Mouse (Mus musculus) thymus, adult 2 months (tissue): ENCODE measurements around the gene Apoa5. TPM values are rescaled to one million over a fixed set of nuclear protein-coding genes. Genes with fewer than 3 reads are reported as not detected.
"Not testable (repeated sequence)": the region's sequence is repeated elsewhere in the genome, so short reads cannot be mapped to it uniquely, and the experiment has no call there.

ENCODE experiments used
- DNase-seq: peaks from one replicate; pipeline ENCODE4 v3.0.0; 2021
- H3K27ac ChIP-seq: fragments of 200-500 bp; 2 replicates; pipeline ENCODE4 v1.5.1; 2012; ENCODE audit warnings: low read length, control low read depth; ENCODE audit not compliant: control insufficient read depth, insufficient read depth
- H3K27me3 ChIP-seq: fragments of 200-500 bp; 2 replicates; pipeline ENCODE4 v1.6.1; 2012; ENCODE audit warnings: mild to moderate bottlenecking, low read length, moderate library complexity, mixed read lengths; ENCODE audit not compliant: control insufficient read depth, insufficient read depth
- H3K36me3 ChIP-seq: fragments of 200-500 bp; 2 replicates; pipeline ENCODE4 v1.6.1; 2012; ENCODE audit warnings: mild to moderate bottlenecking, low read length, moderate library complexity; ENCODE audit not compliant: control insufficient read depth, insufficient read depth
- H3K4me1 ChIP-seq: fragments of 200-500 bp; replicated peaks from 2 replicates; pipeline ENCODE4 v1.6.1; 2012; ENCODE audit warnings: low read length; ENCODE audit not compliant: control insufficient read depth, insufficient read depth
- H3K4me3 ChIP-seq: fragments of 200-500 bp; 2 replicates; pipeline ENCODE4 v1.5.1; 2012; ENCODE audit warnings: mild to moderate bottlenecking, low read length, control low read depth, moderate library complexity; ENCODE audit not compliant: control insufficient read depth, insufficient read depth
- CTCF ChIP-seq: fragments of 200-500 bp; IDR thresholded peaks from 2 replicates; pipeline ENCODE4 v1.5.1; 2012; ENCODE audit warnings: mild to moderate bottlenecking, control low read depth, low read length, moderate library complexity, borderline replicate concordance; ENCODE audit not compliant: control insufficient read depth, poor library complexity, insufficient read depth; ENCODE audit errors: extremely low read depth
- POLR2A ChIP-seq: fragments of 200-500 bp; IDR thresholded peaks from 2 replicates; pipeline ENCODE4 v1.6.1; 2012; ENCODE audit warnings: mild to moderate bottlenecking, low read length, control low read depth, moderate library complexity; ENCODE audit not compliant: control insufficient read depth, poor library complexity, insufficient read depth; ENCODE audit errors: extremely low read depth
- WGBS: fragments of 180-500 bp; shearing (Covaris S2); methylation state at CpG from one replicate; pipeline ENCODE4 v1.1.7; 2018; 5-methylcytosine and 5-hydroxymethylcytosine counted together
- polyA plus RNA-seq: library from polyadenylated mRNA; depleted of rRNA; stranded (reverse); fragments of >200 nt; gene quantifications from 2 replicates; pipeline ENCODE4 v1.2.3, GENCODE M21; 2012; rRNA removed

The Apoa5 gene
- polyA plus RNA-seq, 1 experiment = 0.09 TPM

- 81% methylated on average over 11 of the region's 11 CpGs for WGBS
- Histone ChIP-seq H3K36me3 (no peaks in the 10 kb centered on the region), H3K4me1 (no peaks in the 10 kb centered on the region), H3K27ac (no peak overlapping the region), H3K4me3 (no peak overlapping the region), H3K27me3 (no peaks in the 10 kb centered on the region)
- TF ChIP-seq CTCF = no peak
- no peak for TF ChIP-seq POLR2A
- DNase-seq = no peak
These were observed 47.5 kb downstream of the Apoa5 start for GRCm38 (mm10) chr9:46315807-46316365.

GRCm38 (mm10) chr9:46316388-46316787 is 48.0 kb downstream of the Apoa5 start:
- no peaks in the 10 kb centered on the region for H3K27me3 ChIP-seq
- WGBS = 78% methylated on average over 5 of the region's 5 CpGs
- no peaks in the 10 kb centered on the region for H3K36me3 ChIP-seq

GRCm38 (mm10) chr9:46316909-46317308 is 48.5 kb downstream of the Apoa5 start:
- Histone ChIP-seq H3K36me3 (no peaks in the 10 kb centered on the region), H3K27me3 (no peaks in the 10 kb centered on the region)
- TF ChIP-seq CTCF (no peak), POLR2A (no peak)

More at GRCm38 (mm10) chr9:46316388-46316787, 48.0 kb downstream of the Apoa5 start:
- no peaks in the 10 kb centered on the region for H3K4me1 ChIP-seq
- DNase-seq = no peak
- no peak for TF ChIP-seq POLR2A
- no peak for TF ChIP-seq CTCF
- H3K27ac ChIP-seq = no peak overlapping the region
- no peak overlapping the region for H3K4me3 ChIP-seq

GRCm38 (mm10) chr9:46317957-46318356 is 49.5 kb downstream of the Apoa5 start:
- Histone ChIP-seq H3K27me3 (no peaks in the 10 kb centered on the region), H3K36me3 (no peaks in the 10 kb centered on the region), H3K4me3 (no peak overlapping the region), H3K4me1 (no peaks in the 10 kb centered on the region), H3K27ac (no peak overlapping the region)
- 96% methylated on average over 3 of the region's 3 CpGs for WGBS
- DNase-seq = peak; percentile 12
- no peak for TF ChIP-seq POLR2A
- TF ChIP-seq CTCF = 0 out of 2 replicates have a peak, but pooled peaks have one; percentile 35

More at GRCm38 (mm10) chr9:46316909-46317308, 48.5 kb downstream of the Apoa5 start:
- Histone ChIP-seq H3K4me1 (no peaks in the 10 kb centered on the region), H3K4me3 (no peak overlapping the region), H3K27ac (no peak overlapping the region)
- DNase-seq = no peak
- WGBS = 79% methylated on average over 8 of the region's 8 CpGs

GRCm38 (mm10) chr9:46319886-46320285 is 51.5 kb downstream of the Apoa5 start, which contains the start of gene 4931429L15Rik:
TSS of gene 4931429L15Rik (minus strand) at chr9:46319986.
- 88% methylated on average over 6 of the region's 6 CpGs for WGBS
- not testable (repeated sequence) for H3K4me1 ChIP-seq, H3K4me3 ChIP-seq, DNase-seq, H3K27ac ChIP-seq, H3K36me3 ChIP-seq, H3K27me3 ChIP-seq

GRCm38 (mm10) chr9:46320461-46320860 is 52.0 kb downstream of the Apoa5 start:
- no peak for TF ChIP-seq CTCF
- TF ChIP-seq POLR2A = no peak
- no peaks in the 10 kb centered on the region for H3K27me3 ChIP-seq
- WGBS = 85% methylated on average over 2 of the region's 2 CpGs

More at GRCm38 (mm10) chr9:46320461-46320860, 52.0 kb downstream of the Apoa5 start:
- Histone ChIP-seq H3K36me3 (no peaks in the 10 kb centered on the region), H3K4me3 (no peak overlapping the region), H3K27ac (no peak overlapping the region), H3K4me1 (no peaks in the 10 kb centered on the region)
- no peak for DNase-seq

Other genes starting within 250 kb of the Apoa5 start
- gene Apoa1, start 40.1 kb upstream of the Apoa5 start, polyA plus RNA-seq = 3.3 and 13.1 TPM in 2 replicates
- 6.5 and 22.7 TPM in 2 replicates for gene Apoc3, start 33.0 kb upstream of the Apoa5 start, polyA plus RNA-seq
- 6.9 and 8.2 TPM in 2 replicates for gene Apoa4, start 27.9 kb upstream of the Apoa5 start, polyA plus RNA-seq
- gene Zpr1, start 4.4 kb downstream of the Apoa5 start, polyA plus RNA-seq = 25.9 and 28.7 TPM in 2 replicates
- gene Bud13, start 14.4 kb downstream of the Apoa5 start, polyA plus RNA-seq = 19.9 and 22.7 TPM in 2 replicates
- gene 4931429L15Rik, start 51.4 kb downstream of the Apoa5 start, polyA plus RNA-seq = 0.07 TPM in 1 of 2 replicates, not detected in the other